Mouse (Mus musculus) spleen, adult 2 months (tissue): ENCODE results near the gene Cep85l. TPM values are rescaled to one million over a fixed set of nuclear protein-coding genes. Genes with fewer than 3 reads are reported as not detected.

Source experiments
- DNase-seq, 2 experiments: peaks; one replicate each; pipeline versions ENCODE4 v3.0.0 to v3.0.0-alpha.2; 2012 to 2021; ENCODE audit warnings: low spot score in 2 of 2, low read depth in 1 of 2
- H3K27ac ChIP-seq: fragments of 200-500 bp; 2 replicates; pipeline ENCODE4 v1.5.1; 2012; ENCODE audit warnings: low read length, inconsistent platforms; ENCODE audit not compliant: insufficient read depth
- H3K27me3 ChIP-seq: fragments of 200-500 bp; 2 replicates; pipeline ENCODE4 v1.6.1; 2012; ENCODE audit warnings: mild to moderate bottlenecking, moderate library complexity, low read length, inconsistent platforms; ENCODE audit not compliant: control insufficient read depth, insufficient read depth
- H3K36me3 ChIP-seq: fragments of 200-500 bp; 2 replicates; pipeline ENCODE4 v1.6.1; 2012; ENCODE audit warnings: mild to moderate bottlenecking, low read length, inconsistent platforms; ENCODE audit not compliant: control insufficient read depth, insufficient read depth
- H3K4me1 ChIP-seq: fragments of 200-500 bp; 2 replicates; pipeline ENCODE4 v1.6.1; 2011; ENCODE audit warnings: inconsistent platforms; ENCODE audit not compliant: control insufficient read depth, insufficient read depth, insufficient read length
- H3K4me3 ChIP-seq: fragments of 200-500 bp; 2 replicates; pipeline ENCODE4 v1.5.1; 2011; ENCODE audit warnings: mild to moderate bottlenecking, inconsistent platforms; ENCODE audit not compliant: insufficient read depth, insufficient read length; ENCODE audit errors: extremely low read depth
- CTCF ChIP-seq: fragments of 200-500 bp; IDR thresholded peaks from 2 replicates; pipeline ENCODE4 v1.5.1; 2011; ENCODE audit warnings: mild to moderate bottlenecking, inconsistent platforms; ENCODE audit not compliant: insufficient read depth, insufficient read length, insufficient replicate concordance; ENCODE audit errors: extremely low read depth
- POLR2A ChIP-seq: fragments of 200-500 bp; IDR thresholded peaks from 2 replicates; pipeline ENCODE4 v1.6.1; 2011; ENCODE audit warnings: low read depth, low read length, inconsistent platforms
- WGBS: fragments of 180-500 bp; shearing (Covaris S2); methylation state at CpG from one replicate; pipeline ENCODE4 v1.1.7; 2018; 5-methylcytosine and 5-hydroxymethylcytosine counted together
- polyA plus RNA-seq: library from polyadenylated mRNA; depleted of rRNA; stranded (reverse); fragments of >200 nt; gene quantifications from 2 replicates; pipeline ENCODE4 v1.2.3, GENCODE M21; 2012; rRNA removed

Gene Cep85l
- polyA plus RNA-seq, 1 experiment, result 1.2 TPM

DNA sequence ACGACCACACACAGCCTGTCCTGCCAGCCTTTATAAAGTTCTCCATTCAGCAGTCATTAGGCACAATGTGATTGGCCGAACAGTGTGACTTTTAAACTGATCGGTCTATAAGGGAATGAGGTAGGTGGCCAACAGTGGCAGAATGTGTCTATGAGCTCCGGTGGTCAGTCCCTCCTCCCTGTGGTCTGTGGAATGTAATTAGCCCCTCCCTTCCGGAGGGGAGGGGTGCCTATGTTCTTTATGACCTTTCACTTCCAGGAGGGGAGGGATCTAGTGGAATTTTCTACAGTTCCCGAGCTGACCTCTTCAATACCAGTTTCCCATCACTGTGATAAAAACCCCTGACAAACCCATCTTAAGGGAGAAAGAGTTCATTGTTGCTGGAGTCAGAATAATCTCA, 144.4 kb downstream of the Cep85l start:
- 75% methylated on average over 6 of the region's 6 CpGs for WGBS
- Histone ChIP-seq H3K27ac (no peak overlapping the region), H3K27me3 (no peaks in the 10 kb centered on the region), H3K36me3 (no peaks in the 10 kb centered on the region), H3K4me3 (no peak overlapping the region), H3K4me1 (no peaks in the 10 kb centered on the region)
- no peak for DNase-seq
- TF ChIP-seq CTCF, result no peak
- no peak for TF ChIP-seq POLR2A

- 91% methylated on average over 2 of the region's 2 CpGs for WGBS
- Histone ChIP-seq H3K36me3 (no peaks in the 10 kb centered on the region), H3K4me1 (no peaks in the 10 kb centered on the region), H3K27ac (no peak overlapping the region), H3K27me3 (no peaks in the 10 kb centered on the region), H3K4me3 (no peak overlapping the region)
- no peak for DNase-seq
- no peak for TF ChIP-seq CTCF
- TF ChIP-seq POLR2A, result no peak
Measured at GRCm38 (mm10) chr10:53234683-53235082, 145.1 kb downstream of the Cep85l start.

- Histone ChIP-seq H3K4me3 (no peak overlapping the region), H3K36me3 (no peaks in the 10 kb centered on the region), H3K4me1 (no peaks in the 10 kb centered on the region), H3K27me3 (no peaks in the 10 kb centered on the region), H3K27ac (no peak overlapping the region)
- DNase-seq, result no peak
- TF ChIP-seq CTCF (no peak), POLR2A (no peak)
- 85% methylated on average over 2 of the region's 2 CpGs for WGBS
Measured at GRCm38 (mm10) chr10:53234086-53234613, 145.6 kb downstream of the Cep85l start.

GRCm38 (mm10) chr10:53230809-53231208, 148.9 kb downstream of the Cep85l start:
- no peaks in the 10 kb centered on the region for H3K4me1 ChIP-seq
- H3K27ac ChIP-seq, result no peak overlapping the region
- no peak for DNase-seq
- TF ChIP-seq POLR2A (no peak), CTCF (no peak)
- no peaks in the 10 kb centered on the region for H3K36me3 ChIP-seq
- no peaks in the 10 kb centered on the region for H3K27me3 ChIP-seq
- no peak overlapping the region for H3K4me3 ChIP-seq

DNA sequence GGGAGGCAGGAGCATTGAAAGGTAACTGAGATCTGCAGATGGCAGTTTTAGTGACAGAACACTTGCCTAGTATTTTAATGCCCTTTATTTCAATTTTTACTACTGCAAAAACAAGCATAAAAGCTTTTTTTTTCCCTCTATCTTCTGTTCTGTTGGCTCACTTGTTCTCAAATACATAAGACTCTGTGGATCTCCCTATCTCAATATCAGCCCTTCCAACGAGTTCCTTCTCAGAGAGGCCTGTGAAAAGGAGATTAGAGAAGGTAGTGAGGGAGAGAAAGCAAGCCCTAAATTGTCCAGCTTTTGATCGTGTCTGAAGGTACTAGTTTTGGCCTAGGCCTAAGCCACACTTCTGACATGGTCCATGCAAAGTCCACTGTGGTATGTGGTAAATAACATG, 150.6 kb downstream of the Cep85l start:
- no peak for DNase-seq
- TF ChIP-seq POLR2A, result no peak
- TF ChIP-seq CTCF, result no peak
- Histone ChIP-seq H3K27ac (no peak overlapping the region), H3K4me1 (no peaks in the 10 kb centered on the region), H3K4me3 (no peak overlapping the region), H3K36me3 (no peaks in the 10 kb centered on the region), H3K27me3 (no peaks in the 10 kb centered on the region)
- 65% methylated on average over 2 of the region's 2 CpGs for WGBS

Other genes starting within 250 kb of the Cep85l start
- 0.36 and 0.79 TPM in 2 replicates for gene Pln, start 42.3 kb downstream of the Cep85l start, polyA plus RNA-seq
- 2.4 and 2.6 TPM in 2 replicates for gene Asf1a, start 216.8 kb upstream of the Cep85l start, polyA plus RNA-seq